Mouse (Mus musculus): ENCODE measurements around the gene Slc2a12. TPM values are rescaled to one million over a fixed set of nuclear protein-coding genes. Genes with fewer than 3 reads are reported as not detected.
A peak's percentile ranks its signal among the peaks of the same experiment; 100 is the strongest.

Gene Slc2a12
- total and polyA plus RNA-seq, 3 experiments, result 0.01 to 0.35 TPM; not detected in 1

GRCm38 (mm10) chr10:22732181-22732580 is 87.4 kb downstream of the Slc2a12 start (continued):
- no peak for TF ChIP-seq USF2 (IDR thresholded peaks at IDR 0.05; ENCODE audit: borderline replicate concordance in 1 of 2, insufficient read depth in 1 of 2, low read depth in 1 of 2, low read length in 2 of 2)
- no peak; the same call in 1 of the 2 replicates for TF ChIP-seq HCFC1 (IDR thresholded peaks at IDR 0.05; ENCODE audit: low read depth, low read length)
- no peak; the same call in 1 of the 2 replicates for TF ChIP-seq MAX (IDR thresholded peaks at IDR 0.05; ENCODE audit: low read length)
- TF ChIP-seq ZKSCAN1 (IDR thresholded peaks at IDR 0.05; ENCODE audit: low read depth, low read length), result no peak
- no peak for TF ChIP-seq USF1 (IDR thresholded peaks at IDR 0.05; ENCODE audit: low read depth, low read length)
- no peak for TF ChIP-seq RAD21 (IDR thresholded peaks at IDR 0.05; ENCODE audit: low read depth, low read length)
- peak; percentile 59 for TF ChIP-seq SIN3A (IDR thresholded peaks at IDR 0.05; ENCODE audit: low read length)

- Histone ChIP-seq H3K27ac (ENCODE audit: control insufficient read depth, low read depth, low read length) (no peak overlapping the region), H3K36me3 (ENCODE audit: control insufficient read depth in 1 of 2, insufficient read depth in 2 of 2, low read length in 2 of 2) (peaks cover 0 to 17% of the 10 kb centered on the region in 2 experiments; a peak in 2 of 4 replicates), H3K9me3 (replicated peaks; ENCODE audit: insufficient read depth, low read length) (no peaks in the 10 kb centered on the region), H3K9ac (ENCODE audit: control insufficient read depth, low read depth, low read length, poor library complexity, severe bottlenecking) (no peak overlapping the region), H3K79me2 (ENCODE audit: control insufficient read depth, insufficient read depth, low read length, poor library complexity) (no peaks in the 10 kb centered on the region), H3K4me1 (ENCODE audit: control insufficient read depth in 1 of 2, insufficient read depth in 2 of 2, low read length in 2 of 2) (peaks cover 12 to 34% of the 10 kb centered on the region in 2 experiments), H3K27me3 (ENCODE audit: control insufficient read depth in 1 of 2, insufficient read depth in 2 of 2, low read length in 2 of 2) (no peaks in the 10 kb centered on the region), H3K4me3 (ENCODE audit: control insufficient read depth in 1 of 2, insufficient read depth in 1 of 2, low read depth in 2 of 2, low read length in 2 of 2) (no peak overlapping the region)
- DNase-seq (ENCODE audit: low read depth, low spot score), result peak; percentile 19
- no peak for TF ChIP-seq HCFC1 (IDR thresholded peaks at IDR 0.05; ENCODE audit: low read depth, low read length)
- no peak for TF ChIP-seq TBP (IDR thresholded peaks at IDR 0.05; ENCODE audit: low read depth, low read length)
- no peak for TF ChIP-seq CTCF (IDR thresholded peaks at IDR 0.05 in 2 of 3, conservative IDR thresholded peaks at IDR 0.05 in 1 of 3; ENCODE audit: control insufficient read depth in 1 of 3, insufficient read depth in 1 of 3, low read depth in 2 of 3, low read length in 3 of 3, poor library complexity in 1 of 3, severe bottlenecking in 1 of 3)
- TF ChIP-seq USF2 (IDR thresholded peaks at IDR 0.05; ENCODE audit: borderline replicate concordance in 1 of 2, insufficient read depth in 1 of 2, low read depth in 1 of 2, low read length in 2 of 2), result no peak
- no peak for TF ChIP-seq SIN3A (IDR thresholded peaks at IDR 0.05; ENCODE audit: low read length)
- no peak for TF ChIP-seq ZC3H11A (IDR thresholded peaks at IDR 0.05; ENCODE audit: low read depth, low read length)
- TF ChIP-seq POLR2AphosphoS2 (IDR thresholded peaks at IDR 0.05; ENCODE audit: low read length), result no peak
- no peak for TF ChIP-seq EP300 (IDR thresholded peaks at IDR 0.05; ENCODE audit: low read depth in 1 of 2, low read length in 2 of 2)
- no peak for TF ChIP-seq ZNF384 (IDR thresholded peaks at IDR 0.05; ENCODE audit: low read depth, low read length)
- TF ChIP-seq RAD21 (IDR thresholded peaks at IDR 0.05; ENCODE audit: low read depth, low read length), result no peak
- TF ChIP-seq CHD2 (IDR thresholded peaks at IDR 0.05; ENCODE audit: low read length), result no peak
- no peak for TF ChIP-seq JUND (IDR thresholded peaks at IDR 0.05; ENCODE audit: low read depth, low read length)
- TF ChIP-seq MYC (IDR thresholded peaks at IDR 0.05; ENCODE audit: low read depth, low read length), result no peak
- no peak for TF ChIP-seq MAFK (IDR thresholded peaks at IDR 0.05; ENCODE audit: borderline replicate concordance, low read depth, low read length)
- TF ChIP-seq MEF2A (IDR thresholded peaks at IDR 0.05; ENCODE audit: extremely low read depth, insufficient replicate concordance, low read depth, low read length, poor library complexity, severe bottlenecking), result no peak
Observed at GRCm38 (mm10) chr10:22745922-22746321, 101.1 kb downstream of the Slc2a12 start.

All from MEL (cell line).